Mouse (Mus musculus) cerebellum, adult 2 months (tissue): ENCODE data around the gene Shisal2a.

Source experiments
- CTCF ChIP-seq: fragments of 200-500 bp; IDR thresholded peaks from 2 replicates; pipeline ENCODE4 v1.5.1; 2011; ENCODE audit warnings: low read depth, mild to moderate bottlenecking, control low read depth, low read length, moderate library complexity, borderline replicate concordance; ENCODE audit not compliant: insufficient read depth
- POLR2A ChIP-seq: fragments of 200-500 bp; IDR thresholded peaks from 2 replicates; pipeline ENCODE4 v1.6.1; 2011; ENCODE audit warnings: low read length, control low read depth, borderline replicate concordance; ENCODE audit not compliant: insufficient read depth

- no peak for TF ChIP-seq POLR2A
- TF ChIP-seq CTCF = no peak
Measured at GRCm38 (mm10) chr4:108350819-108351218, 32.3 kb downstream of the Shisal2a start.
